Mouse (Mus musculus): ENCODE measurements around the gene Ccr10. TPM values are rescaled to one million over a fixed set of nuclear protein-coding genes. Genes with fewer than 3 reads are reported as not detected.
A peak's percentile ranks its signal among the peaks of the same experiment; 100 is the strongest.

Ccr10 gene
- polyA plus RNA-seq, 1 experiment from 2014 or later = 0.06 TPM

DNA sequence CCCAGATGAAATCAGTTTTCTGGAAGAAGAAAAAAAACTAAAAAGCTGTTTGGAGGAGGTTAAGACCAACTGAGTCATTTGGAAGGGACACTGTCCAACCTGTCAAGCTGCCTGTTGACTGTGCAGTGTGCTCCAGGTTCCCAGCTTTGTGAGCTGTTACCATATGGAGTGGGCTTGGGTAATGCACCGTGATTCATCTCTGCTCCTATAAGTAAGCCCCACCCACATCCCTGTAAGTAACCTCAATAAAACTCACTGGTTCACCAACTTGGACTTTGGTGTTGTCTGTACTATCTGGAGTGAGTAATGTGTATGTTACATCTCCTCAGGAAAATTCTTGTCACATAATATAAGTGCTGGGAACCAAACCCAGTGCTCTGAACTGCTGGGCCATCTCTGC is 22.4 kb downstream of the Ccr10 start:
- Histone ChIP-seq H3K4me3 (ENCODE audit: low read depth, low read length) (no peak overlapping the region), H3K27ac (ENCODE audit: low read length) (no peak overlapping the region), H3K4me2 (replicated peaks; ENCODE audit: low read depth, low read length) (no peak overlapping the region), H3K9me3 (ENCODE audit: low read length) (no peaks in the 10 kb centered on the region), H3K9ac (replicated peaks; ENCODE audit: low read depth) (no peak overlapping the region), H3K36me3 (ENCODE audit: insufficient read depth, low read length) (no peaks in the 10 kb centered on the region), H3K4me1 (ENCODE audit: insufficient read depth, low read depth, low read length) (peaks cover 7% of the 10 kb centered on the region; the same call in 1 of the 2 replicates), H3K27me3 (replicated peaks; ENCODE audit: insufficient read depth, low read length) (no peaks in the 10 kb centered on the region)
- ATAC-seq (no peak), DNase-seq (ENCODE audit: low spot score) (no peak)
- TF ChIP-seq CTCF (IDR thresholded peaks at IDR 0.05) (no peak), EP300 (IDR thresholded peaks at IDR 0.05) (no peak)
- WGBS = 39% methylated on average over 1 of the region's 1 CpGs

DNA sequence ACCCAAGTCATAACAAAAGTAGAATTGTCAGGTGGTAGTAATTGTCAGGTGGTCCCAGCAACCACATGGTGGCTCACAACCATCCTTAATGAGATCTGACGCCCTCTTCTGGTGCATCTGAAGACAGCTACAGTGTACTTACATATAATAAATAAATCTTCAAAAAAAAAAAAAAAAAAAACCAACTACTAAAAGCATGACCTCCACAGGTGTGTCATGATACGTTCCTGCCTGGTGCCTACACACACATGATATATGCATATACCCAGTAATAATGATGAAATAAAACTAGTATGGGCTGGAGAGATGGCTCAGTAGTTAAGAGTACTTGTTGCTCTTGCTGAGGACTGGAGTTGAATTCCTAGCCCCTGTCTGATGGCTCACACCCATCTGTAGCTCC is 24.2 kb downstream of the Ccr10 start:
- TF ChIP-seq EP300 (IDR thresholded peaks at IDR 0.05) (no peak), CTCF (IDR thresholded peaks at IDR 0.05) (no peak)
- no peak overlapping the region for H3K4me3 ChIP-seq (ENCODE audit: low read depth, low read length)
- no peaks in the 10 kb centered on the region for H3K27me3 ChIP-seq (replicated peaks; ENCODE audit: insufficient read depth, low read length)
- H3K27ac ChIP-seq (ENCODE audit: low read length) = no peak overlapping the region
- WGBS = 58% methylated on average over 2 of the region's 2 CpGs
- H3K36me3 ChIP-seq (ENCODE audit: insufficient read depth, low read length) = no peaks in the 10 kb centered on the region
- no peak for DNase-seq (ENCODE audit: low spot score)
- no peak for ATAC-seq
- H3K9ac ChIP-seq (replicated peaks; ENCODE audit: low read depth) = no peak overlapping the region
- peaks cover 5% of the 10 kb centered on the region; the same call in 1 of the 2 replicates for H3K4me1 ChIP-seq (ENCODE audit: insufficient read depth, low read depth, low read length)
- H3K4me2 ChIP-seq (replicated peaks; ENCODE audit: low read depth, low read length) = no peak overlapping the region
- H3K9me3 ChIP-seq (ENCODE audit: low read length) = no peaks in the 10 kb centered on the region

DNA sequence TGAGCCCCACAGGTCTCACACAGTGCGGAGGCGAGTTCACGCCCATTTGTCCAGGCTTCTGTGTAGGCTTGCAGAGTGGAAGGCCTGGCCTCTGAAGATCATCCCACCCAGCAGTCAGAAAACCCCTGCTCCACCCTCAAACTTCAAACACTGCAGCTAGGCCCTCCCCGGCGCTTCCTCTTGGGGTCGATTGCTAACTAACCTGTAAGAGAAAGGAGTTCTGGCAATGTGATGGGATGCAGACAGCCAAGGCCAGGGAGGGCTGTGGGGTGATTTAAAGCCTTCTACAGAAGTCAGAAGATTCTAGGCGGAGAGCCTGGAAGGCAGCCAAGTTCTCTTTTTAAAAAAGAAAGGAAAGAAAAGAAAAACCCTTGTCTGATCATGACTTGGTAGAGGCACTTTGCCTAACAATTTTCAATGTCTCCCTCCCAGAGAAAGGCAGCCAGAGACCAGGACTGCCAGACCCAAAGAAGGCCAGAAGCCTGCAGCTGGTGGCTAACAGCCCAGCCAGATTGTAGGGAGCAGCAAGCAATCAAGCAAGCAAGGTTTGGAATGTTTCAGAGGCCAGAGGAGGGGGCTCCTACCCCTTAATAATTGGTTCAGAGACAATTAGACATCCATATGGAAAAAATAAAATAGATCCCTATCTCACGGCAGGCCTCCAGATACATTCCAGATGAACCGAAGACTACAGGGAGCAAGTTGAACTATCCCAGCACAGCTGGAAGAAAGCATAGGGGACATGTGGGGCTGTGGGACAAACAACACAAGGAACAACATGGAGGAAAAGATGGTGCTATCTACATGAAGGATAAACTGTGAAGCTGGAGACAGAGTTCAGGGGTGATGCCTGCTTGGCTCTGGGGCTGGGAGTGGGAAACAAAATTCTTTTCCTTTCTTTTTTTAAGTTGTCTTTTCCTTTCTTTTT is 25.8 kb downstream of the Ccr10 start:
- Histone ChIP-seq H3K4me2 (replicated peaks; ENCODE audit: low read depth, low read length) (no peak overlapping the region), H3K27ac (ENCODE audit: low read length) (peak overlapping the region; percentile 3; the same call in 1 of the 2 replicates), H3K27me3 (replicated peaks; ENCODE audit: insufficient read depth, low read length) (no peaks in the 10 kb centered on the region), H3K9ac (replicated peaks; ENCODE audit: low read depth) (no peak overlapping the region), H3K9me3 (ENCODE audit: low read length) (no peaks in the 10 kb centered on the region), H3K4me1 (ENCODE audit: insufficient read depth, low read depth, low read length) (no peaks in the 10 kb centered on the region), H3K36me3 (ENCODE audit: insufficient read depth, low read length) (no peaks in the 10 kb centered on the region), H3K4me3 (ENCODE audit: low read depth, low read length) (no peak overlapping the region)
- TF ChIP-seq EP300 (IDR thresholded peaks at IDR 0.05) = no peak
- no peak for TF ChIP-seq CTCF (IDR thresholded peaks at IDR 0.05)
- 34% methylated on average over 9 of the region's 9 CpGs for WGBS
- peak; percentile 60 for ATAC-seq
- peak; percentile 54 for DNase-seq (ENCODE audit: low spot score)

DNA sequence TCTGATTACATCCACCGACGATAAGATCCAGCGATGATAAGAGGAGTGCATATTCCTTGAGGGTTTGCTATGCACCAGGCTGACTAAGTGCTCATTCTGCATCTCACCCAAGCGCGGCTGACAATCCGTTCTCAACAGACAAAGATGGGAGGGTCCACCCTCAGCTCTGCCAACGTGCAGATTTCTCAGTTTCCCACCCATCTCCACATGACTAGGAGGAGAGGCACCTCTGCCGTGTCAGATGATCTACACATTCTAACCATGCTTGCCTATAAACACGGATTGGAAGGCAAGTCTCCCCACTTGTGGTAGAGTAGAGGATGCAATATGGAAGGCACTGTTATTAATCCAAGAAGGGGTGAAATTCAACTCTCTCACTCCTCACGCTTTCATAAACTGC is 26.5 kb downstream of the Ccr10 start:
- Histone ChIP-seq H3K27ac (ENCODE audit: low read length) (0 out of 2 replicates have a peak overlapping the region, but pooled peaks have one; percentile 3), H3K9ac (replicated peaks; ENCODE audit: low read depth) (no peak overlapping the region), H3K4me3 (ENCODE audit: low read depth, low read length) (no peak overlapping the region), H3K4me2 (replicated peaks; ENCODE audit: low read depth, low read length) (no peak overlapping the region), H3K4me1 (ENCODE audit: insufficient read depth, low read depth, low read length) (peaks cover 1% of the 10 kb centered on the region; the same call in 1 of the 2 replicates), H3K36me3 (ENCODE audit: insufficient read depth, low read length) (no peaks in the 10 kb centered on the region), H3K9me3 (ENCODE audit: low read length) (no peaks in the 10 kb centered on the region), H3K27me3 (replicated peaks; ENCODE audit: insufficient read depth, low read length) (no peaks in the 10 kb centered on the region)
- no peak for TF ChIP-seq EP300 (IDR thresholded peaks at IDR 0.05)
- no peak for TF ChIP-seq CTCF (IDR thresholded peaks at IDR 0.05)
- DNase-seq (ENCODE audit: low spot score) (no peak), ATAC-seq (no peak)
- WGBS = 65% methylated on average over 10 of the region's 10 CpGs

DNA sequence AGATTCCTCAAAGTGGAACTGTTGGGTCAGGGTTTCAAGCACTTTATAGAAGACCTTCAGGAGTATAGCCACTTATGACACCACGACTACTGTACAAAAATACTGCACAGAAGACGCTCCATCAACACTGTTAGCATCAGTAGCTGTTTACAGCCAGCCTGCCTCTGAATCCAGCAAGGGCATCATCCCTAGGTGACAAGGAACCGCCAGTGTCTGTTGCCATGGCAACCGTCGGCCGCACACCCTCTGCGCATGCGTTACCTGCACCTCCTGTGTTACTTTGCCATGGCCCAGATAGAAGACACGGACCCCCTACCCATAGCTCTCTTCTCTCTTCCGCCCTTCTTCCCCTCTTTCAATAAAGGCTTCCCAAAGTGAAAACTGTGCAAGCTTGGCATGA is 28.9 kb downstream of the Ccr10 start:
- Histone ChIP-seq H3K4me2 (replicated peaks; ENCODE audit: low read depth, low read length) (no peak overlapping the region), H3K4me3 (ENCODE audit: low read depth, low read length) (no peak overlapping the region), H3K9me3 (ENCODE audit: low read length) (no peaks in the 10 kb centered on the region), H3K27me3 (replicated peaks; ENCODE audit: insufficient read depth, low read length) (no peaks in the 10 kb centered on the region), H3K4me1 (ENCODE audit: insufficient read depth, low read depth, low read length) (peaks cover 3% of the 10 kb centered on the region; the same call in 1 of the 2 replicates), H3K27ac (ENCODE audit: low read length) (no peak overlapping the region), H3K9ac (replicated peaks; ENCODE audit: low read depth) (no peak overlapping the region), H3K36me3 (ENCODE audit: insufficient read depth, low read length) (no peaks in the 10 kb centered on the region)
- no peak for TF ChIP-seq CTCF (IDR thresholded peaks at IDR 0.05)
- TF ChIP-seq EP300 (IDR thresholded peaks at IDR 0.05) = no peak
- DNase-seq (ENCODE audit: low spot score) (no peak), ATAC-seq (no peak)
- 35% methylated on average over 10 of the region's 10 CpGs for WGBS

DNA sequence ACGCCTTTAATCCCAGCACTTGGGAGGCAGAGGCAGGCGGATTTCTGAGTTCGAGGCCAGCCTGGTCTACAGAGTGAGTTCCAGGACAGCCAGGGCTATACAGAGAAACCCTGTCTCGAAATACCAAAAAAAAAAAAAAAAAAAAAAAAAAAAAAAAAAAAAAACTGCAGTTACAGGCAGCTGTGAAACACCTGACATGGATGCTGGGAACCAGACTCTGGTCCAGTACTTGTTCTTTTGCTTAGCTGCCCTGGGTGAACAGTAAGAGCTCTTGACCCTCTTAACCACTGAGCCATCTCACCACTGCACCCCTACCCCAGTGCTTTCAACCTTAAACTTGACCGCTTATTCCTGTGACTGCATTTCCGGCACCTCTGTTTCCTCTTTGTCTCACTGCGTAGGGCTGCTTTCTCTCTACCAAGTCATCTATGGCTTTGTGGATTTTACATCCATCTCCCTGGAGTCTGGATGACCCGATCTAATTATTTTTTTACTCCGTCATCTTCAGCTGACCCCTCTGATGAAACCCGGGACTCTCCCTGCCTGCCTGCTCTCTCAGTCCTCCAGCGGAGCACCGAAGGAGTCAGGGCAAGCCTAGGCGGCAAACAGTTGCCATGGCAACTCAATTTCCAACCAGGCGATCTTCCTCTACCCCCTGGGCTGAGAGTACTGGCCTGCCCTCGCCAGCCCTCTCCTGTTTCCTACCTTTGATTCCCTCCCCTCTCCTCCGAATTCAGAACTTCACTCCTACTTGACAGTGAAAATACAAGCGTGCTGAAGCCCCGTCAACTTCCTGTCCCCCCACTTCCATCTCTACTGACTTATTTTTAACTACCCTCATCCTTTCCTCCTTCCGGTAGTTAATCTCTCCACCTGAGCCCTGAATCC is 31.7 kb downstream of the Ccr10 start:
- H3K4me2 ChIP-seq (replicated peaks; ENCODE audit: low read depth, low read length) = peak overlapping the region; percentile 54
- DNase-seq (ENCODE audit: low spot score) (peak; percentile 58), ATAC-seq (peak; percentile 40)
- H3K4me3 ChIP-seq (ENCODE audit: low read depth, low read length) = peak overlapping the region; percentile 15; the same call in 1 of the 2 replicates
- no peak for TF ChIP-seq EP300 (IDR thresholded peaks at IDR 0.05)
- TF ChIP-seq CTCF (IDR thresholded peaks at IDR 0.05) = no peak
- no peaks in the 10 kb centered on the region for H3K36me3 ChIP-seq (ENCODE audit: insufficient read depth, low read length)
- H3K27ac ChIP-seq (ENCODE audit: low read length) = no peak overlapping the region
- no peaks in the 10 kb centered on the region for H3K9me3 ChIP-seq (ENCODE audit: low read length)
- H3K4me1 ChIP-seq (ENCODE audit: insufficient read depth, low read depth, low read length) = peaks cover 3% of the 10 kb centered on the region; the same call in 1 of the 2 replicates
- H3K9ac ChIP-seq (replicated peaks; ENCODE audit: low read depth) = no peak overlapping the region
- WGBS = 18% methylated on average over 18 of the region's 19 CpGs
- H3K27me3 ChIP-seq (replicated peaks; ENCODE audit: insufficient read depth, low read length) = no peaks in the 10 kb centered on the region
